Mouse (Mus musculus) NIH3T3 (cell line): ENCODE measurements around the gene Gm4553.
A peak's percentile ranks its signal among the peaks of the same experiment; 100 is the strongest.
"Not testable (repeated sequence)": the region's sequence is repeated elsewhere in the genome, so short reads cannot be mapped to it uniquely, and the experiment has no call there.

Experiments used
- DNase-seq: peaks from one replicate; pipeline ENCODE4 v3.0.0-alpha.2; 2012; ENCODE audit warnings: low read depth

Gene Gm4553

GRCm38 (mm10) chr7:142134206-142134995 lies 31.1 kb downstream of the Gm4553 start:
- DNase-seq, result peak; percentile 38

- DNase-seq, result no peak
These were observed 36.7 kb downstream of the Gm4553 start for GRCm38 (mm10) chr7:142128843-142129242.

DNA sequence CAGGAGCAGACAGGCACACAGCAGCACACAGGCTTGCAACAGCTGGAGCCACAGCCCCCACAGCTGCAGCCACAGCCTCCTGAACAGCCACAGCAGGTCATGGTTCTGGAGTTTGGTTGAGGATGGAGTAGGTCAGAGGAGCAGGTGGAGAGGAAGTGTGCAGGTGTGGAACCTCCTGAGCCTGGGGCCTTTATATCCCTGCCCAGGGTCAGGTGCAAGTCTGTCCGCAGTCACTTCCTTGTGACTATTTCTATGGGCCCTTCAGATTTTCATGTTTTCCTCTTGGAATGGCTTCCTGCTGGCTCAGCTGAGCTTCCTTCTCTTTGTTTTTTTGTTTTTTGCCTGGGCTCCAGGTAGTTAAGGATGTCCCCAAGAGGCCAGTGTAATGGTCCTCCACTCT lies 44.9 kb downstream of the Gm4553 start, which contains the start of gene Gm45618:
Gene Gm45618, minus strand, starts transcription at position 101 of the 400 bp plus-strand sequence.
- not testable (repeated sequence) for DNase-seq

GRCm38 (mm10) chr7:142119632-142120031 lies 45.9 kb downstream of the Gm4553 start:
- DNase-seq, result peak; percentile 37
